Mouse (Mus musculus) neural tube, embryonic 14.5 days (tissue): ENCODE measurements around the gene Foxo1. TPM values are rescaled to one million over a fixed set of nuclear protein-coding genes. Genes with fewer than 3 reads are reported as not detected.

Source experiments
- polyA plus RNA-seq: library from polyadenylated mRNA; unstranded; fragments of >200 nt; fragmentation: Nextera tagmentation; extraction: Ambion mirVana; gene quantifications from 2 replicates; pipeline ENCODE4 v1.2.1, GENCODE M21; 2014

Gene Foxo1
- polyA plus RNA-seq, 1 experiment from 2014 or later = 2.1 TPM

Other genes with a start within 250 kb of the Foxo1 start
- 8.2 and 9.6 TPM in 2 replicates for gene Maml3, start 163.3 kb upstream of the Foxo1 start, polyA plus RNA-seq